Mouse (Mus musculus): ENCODE results near the gene Mettl24. TPM values are rescaled to one million over a fixed set of nuclear protein-coding genes. Genes with fewer than 3 reads are reported as not detected.
A peak's percentile ranks its signal among the peaks of the same experiment; 100 is the strongest.
"Not testable (repeated sequence)": the region's sequence is repeated elsewhere in the genome, so short reads cannot be mapped to it uniquely, and the experiment has no call there.

Gene Mettl24
- total and polyA plus RNA-seq, 2 experiments from 2014 or later, result 2.9 to 4.7 TPM

DNA sequence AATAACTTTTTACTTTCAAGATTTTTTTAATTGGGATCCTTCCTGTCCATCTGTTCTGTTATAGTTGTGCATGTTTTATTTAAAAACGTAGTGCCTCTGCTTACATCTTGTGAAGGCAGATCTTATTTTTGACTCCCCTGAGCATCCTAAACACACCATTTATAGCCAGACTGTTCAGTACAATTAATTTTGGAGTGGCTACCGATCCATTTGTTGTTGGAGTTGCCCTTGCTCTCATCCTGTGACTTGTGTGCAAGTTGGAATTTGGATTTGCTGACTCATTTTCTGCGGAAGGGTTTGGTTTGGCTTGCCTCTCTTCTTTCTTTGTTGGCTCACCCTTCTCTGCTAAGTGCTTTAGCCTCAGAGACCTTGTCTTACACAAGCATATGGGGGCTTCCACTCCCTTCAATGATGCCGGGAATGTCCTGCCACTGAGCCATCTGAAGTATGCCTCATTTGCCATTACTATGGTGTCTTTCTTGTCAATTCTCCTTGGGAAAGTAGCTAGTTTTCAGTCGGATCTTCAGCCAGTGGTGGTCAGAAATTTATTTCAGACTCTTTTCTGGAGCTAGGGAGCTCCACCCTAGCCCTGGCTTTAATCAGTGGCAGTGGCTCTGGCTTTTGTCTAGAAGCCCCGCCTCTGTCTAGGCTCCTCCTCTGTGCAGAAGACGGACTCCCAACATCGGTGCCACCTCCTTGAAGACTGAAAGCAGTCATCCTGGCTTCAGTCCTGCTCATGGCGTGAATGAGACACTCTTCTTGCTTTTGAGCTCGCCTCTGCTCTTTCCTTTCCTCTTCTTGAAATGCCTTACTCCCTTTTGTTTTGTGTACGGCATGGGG lies 75.3 kb downstream of the Mettl24 start:
- Histone ChIP-seq H3K9me3 (replicated peaks; ENCODE audit: control insufficient read depth, low read length) (no peaks in the 10 kb centered on the region), H3K4me3 (ENCODE audit: low read depth, low read length) (no peak overlapping the region), H3K27me3 (ENCODE audit: control insufficient read depth, insufficient read depth, low read length) (no peaks in the 10 kb centered on the region), H3K9ac (replicated peaks; ENCODE audit: low read depth, low read length) (no peak overlapping the region), H3K36me3 (replicated peaks; ENCODE audit: control insufficient read depth, insufficient read depth, low read length) (no peaks in the 10 kb centered on the region), H3K4me1 (ENCODE audit: control insufficient read depth, insufficient read depth) (no peaks in the 10 kb centered on the region), H3K27ac (ENCODE audit: low read depth) (0 out of 2 replicates have a peak overlapping the region, but pooled peaks have one; percentile 52), H3K4me2 (ENCODE audit: low read depth, low read length) (no peak overlapping the region)
- DNase-seq (ENCODE audit: low spot score) (no peak), ATAC-seq (ENCODE audit: insufficient read depth, low read depth) (peak; percentile 60)
- WGBS, result 49% methylated on average over 11 of the region's 11 CpGs
- TF ChIP-seq CTCF (IDR thresholded peaks at IDR 0.05; ENCODE audit: low read depth), result no peak
- no peak for TF ChIP-seq EP300 (IDR thresholded peaks at IDR 0.05; ENCODE audit: low read depth)

DNA sequence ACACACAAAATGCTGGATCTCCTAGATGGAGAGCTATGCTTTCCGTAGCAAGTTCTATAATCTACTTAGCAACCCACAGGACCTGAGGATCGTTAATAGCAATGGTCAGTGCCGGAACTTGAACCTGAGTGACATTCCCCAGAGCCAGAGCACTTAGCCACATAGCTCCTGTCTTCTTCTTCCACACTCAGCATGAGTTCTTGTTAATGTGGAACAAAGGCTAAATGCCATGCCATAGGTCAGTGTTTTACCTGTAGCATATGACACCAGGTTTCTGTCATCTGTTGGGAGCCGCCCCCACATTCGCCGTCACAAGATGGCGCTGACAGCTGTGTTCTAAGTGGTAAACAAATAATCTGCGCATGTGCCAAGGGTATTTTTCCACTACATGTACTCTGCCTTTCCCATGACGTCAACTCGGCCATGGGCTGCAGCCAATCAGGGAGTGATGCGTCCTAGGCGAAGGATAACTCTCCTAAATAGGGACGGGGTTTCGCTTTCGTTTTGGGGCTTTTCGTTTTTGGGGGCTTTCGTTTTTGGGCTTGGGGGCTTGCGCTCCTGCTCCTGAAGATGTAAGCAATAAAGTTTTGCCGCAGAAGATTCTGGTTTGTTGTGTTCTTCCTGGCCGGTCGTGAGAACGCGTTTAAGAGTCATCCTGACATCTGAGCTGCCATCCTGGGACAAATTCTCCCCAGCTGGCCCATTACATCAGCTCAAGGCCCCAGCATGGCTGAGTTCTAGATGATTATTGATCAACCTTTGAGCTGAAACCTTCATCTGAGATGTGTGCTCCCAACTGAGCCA lies 76.5 kb downstream of the Mettl24 start:
- H3K4me3 ChIP-seq (ENCODE audit: low read depth, low read length); H3K4me2 ChIP-seq (ENCODE audit: low read depth, low read length); H3K4me1 ChIP-seq (ENCODE audit: control insufficient read depth, insufficient read depth); H3K9me3 ChIP-seq (replicated peaks; ENCODE audit: control insufficient read depth, low read length); H3K27ac ChIP-seq (ENCODE audit: low read depth); H3K9ac ChIP-seq (replicated peaks; ENCODE audit: low read depth, low read length); H3K27me3 ChIP-seq (ENCODE audit: control insufficient read depth, insufficient read depth, low read length); H3K36me3 ChIP-seq (replicated peaks; ENCODE audit: control insufficient read depth, insufficient read depth, low read length); DNase-seq (ENCODE audit: low spot score); ATAC-seq (ENCODE audit: insufficient read depth, low read depth): not testable (repeated sequence)
- 91% methylated on average over 21 of the region's 23 CpGs for WGBS

DNA sequence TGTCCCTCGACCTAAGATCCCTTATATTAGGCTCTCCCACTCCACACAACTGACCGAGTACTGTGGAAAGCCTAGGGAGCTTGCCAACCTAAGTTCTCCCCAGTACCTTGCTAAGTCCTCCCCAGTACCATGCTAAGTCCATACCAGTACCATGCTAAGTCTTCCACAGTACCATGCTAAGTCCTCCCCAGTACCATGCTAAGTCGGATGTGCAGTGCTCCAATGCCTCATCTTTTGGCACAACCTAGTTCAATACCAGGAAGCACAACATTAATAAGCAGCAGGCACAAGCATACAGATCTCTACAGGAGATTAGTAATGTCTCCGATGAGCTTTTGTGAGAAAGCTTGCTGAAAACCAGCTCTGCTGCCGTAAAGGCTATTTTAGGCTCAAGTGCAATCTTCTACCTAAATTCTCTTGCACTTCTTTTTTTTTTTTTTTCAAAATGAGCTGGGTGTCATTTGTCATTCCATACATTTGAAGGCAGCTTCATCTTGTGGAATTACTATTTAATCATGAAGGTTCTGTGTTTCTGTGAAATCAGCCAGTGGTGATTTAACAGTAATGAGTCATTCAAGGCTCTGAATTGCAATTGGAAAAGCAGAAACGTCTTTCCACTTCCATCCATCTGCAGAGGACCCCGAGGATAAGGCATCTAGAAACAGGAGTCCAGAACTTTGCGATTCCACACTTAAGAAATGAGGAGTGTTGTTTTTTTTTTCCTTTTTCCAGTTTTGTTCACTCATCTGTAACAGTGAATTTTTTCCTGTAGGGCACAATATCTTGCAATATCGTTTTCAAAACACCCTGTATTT lies 77.3 kb downstream of the Mettl24 start:
- 79% methylated on average over 9 of the region's 9 CpGs for WGBS
- no peak for DNase-seq (ENCODE audit: low spot score)
- H3K4me1 ChIP-seq (ENCODE audit: control insufficient read depth, insufficient read depth), result no peaks in the 10 kb centered on the region
- no peak overlapping the region for H3K4me3 ChIP-seq (ENCODE audit: low read depth, low read length)
- no peak overlapping the region for H3K9ac ChIP-seq (replicated peaks; ENCODE audit: low read depth, low read length)
- no peaks in the 10 kb centered on the region for H3K36me3 ChIP-seq (replicated peaks; ENCODE audit: control insufficient read depth, insufficient read depth, low read length)
- no peak overlapping the region for H3K4me2 ChIP-seq (ENCODE audit: low read depth, low read length)
- no peak for ATAC-seq (ENCODE audit: insufficient read depth, low read depth)
- no peaks in the 10 kb centered on the region for H3K27me3 ChIP-seq (ENCODE audit: control insufficient read depth, insufficient read depth, low read length)
- no peak overlapping the region for H3K27ac ChIP-seq (ENCODE audit: low read depth)
- TF ChIP-seq CTCF (IDR thresholded peaks at IDR 0.05; ENCODE audit: low read depth) (no peak), EP300 (IDR thresholded peaks at IDR 0.05; ENCODE audit: low read depth) (no peak)
- no peaks in the 10 kb centered on the region for H3K9me3 ChIP-seq (replicated peaks; ENCODE audit: control insufficient read depth, low read length)

DNA sequence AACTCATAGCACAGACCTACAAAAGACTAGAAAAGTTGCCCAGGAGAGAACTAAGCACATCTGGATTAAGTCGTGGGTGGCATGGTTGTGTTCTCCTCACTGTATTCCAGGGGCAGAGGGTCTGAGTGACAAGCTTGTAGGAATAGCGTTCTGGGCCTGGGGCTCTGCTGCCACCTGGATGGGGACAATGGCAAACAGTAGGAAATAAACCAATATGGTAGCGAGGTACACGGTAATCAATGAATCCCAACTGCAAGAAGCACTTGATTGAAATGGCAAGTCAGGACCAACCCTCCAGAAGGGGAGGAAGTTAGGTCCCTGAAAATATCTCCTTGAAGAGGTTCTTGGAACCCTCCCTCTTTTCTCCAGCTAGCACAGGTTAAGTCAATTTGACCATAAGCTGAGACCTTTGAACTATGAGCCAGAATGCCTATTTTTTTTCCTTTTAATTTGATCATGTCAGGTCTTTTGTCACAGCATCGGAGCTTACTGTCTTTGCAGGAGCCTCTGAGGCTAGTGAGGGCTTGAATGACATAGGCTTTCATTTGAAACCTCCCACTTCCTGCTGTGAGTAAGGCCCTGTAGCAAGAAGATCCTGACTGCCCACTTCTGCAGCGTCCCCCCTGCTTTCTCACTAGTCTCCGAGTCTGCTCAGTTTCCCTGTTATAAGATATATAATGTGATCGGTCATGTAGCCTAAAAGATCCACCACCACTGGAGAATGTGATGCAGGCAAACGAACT lies 78.1 kb downstream of the Mettl24 start:
- TF ChIP-seq EP300 (IDR thresholded peaks at IDR 0.05; ENCODE audit: low read depth), result no peak
- no peak for TF ChIP-seq CTCF (IDR thresholded peaks at IDR 0.05; ENCODE audit: low read depth)
- Histone ChIP-seq H3K9ac (replicated peaks; ENCODE audit: low read depth, low read length) (no peak overlapping the region), H3K4me1 (ENCODE audit: control insufficient read depth, insufficient read depth) (no peaks in the 10 kb centered on the region), H3K4me3 (ENCODE audit: low read depth, low read length) (no peak overlapping the region), H3K9me3 (replicated peaks; ENCODE audit: control insufficient read depth, low read length) (no peaks in the 10 kb centered on the region), H3K27ac (ENCODE audit: low read depth) (no peak overlapping the region), H3K27me3 (ENCODE audit: control insufficient read depth, insufficient read depth, low read length) (no peaks in the 10 kb centered on the region), H3K36me3 (replicated peaks; ENCODE audit: control insufficient read depth, insufficient read depth, low read length) (no peaks in the 10 kb centered on the region), H3K4me2 (ENCODE audit: low read depth, low read length) (no peak overlapping the region)
- DNase-seq (ENCODE audit: low spot score) (no peak), ATAC-seq (ENCODE audit: insufficient read depth, low read depth) (no peak)
- WGBS, result 78% methylated on average over 9 of the region's 9 CpGs

DNA sequence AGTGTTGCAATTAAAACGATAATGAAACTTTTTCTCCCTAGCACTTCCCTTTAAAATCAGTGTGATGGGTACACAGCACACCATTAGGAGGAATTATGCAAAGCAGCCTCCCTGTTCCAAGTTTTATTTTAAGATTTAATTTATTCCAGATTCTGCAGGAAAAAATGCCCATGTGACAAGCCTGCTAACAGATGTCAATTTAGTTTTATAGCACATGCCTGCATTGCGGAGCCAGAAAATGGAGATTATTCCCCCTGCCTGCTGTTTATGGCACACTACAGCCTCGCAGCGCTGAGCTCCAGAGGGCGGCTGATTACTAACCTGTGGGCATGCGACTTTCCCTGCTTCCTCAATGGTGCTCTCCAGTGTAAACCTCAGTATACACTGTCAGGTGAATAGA lies 79.5 kb downstream of the Mettl24 start:
- Histone ChIP-seq H3K9ac (replicated peaks; ENCODE audit: low read depth, low read length) (no peak overlapping the region), H3K27ac (ENCODE audit: low read depth) (no peak overlapping the region), H3K36me3 (replicated peaks; ENCODE audit: control insufficient read depth, insufficient read depth, low read length) (no peaks in the 10 kb centered on the region), H3K9me3 (replicated peaks; ENCODE audit: control insufficient read depth, low read length) (no peaks in the 10 kb centered on the region), H3K27me3 (ENCODE audit: control insufficient read depth, insufficient read depth, low read length) (no peaks in the 10 kb centered on the region), H3K4me3 (ENCODE audit: low read depth, low read length) (no peak overlapping the region), H3K4me2 (ENCODE audit: low read depth, low read length) (no peak overlapping the region), H3K4me1 (ENCODE audit: control insufficient read depth, insufficient read depth) (no peaks in the 10 kb centered on the region)
- 79% methylated on average over 6 of the region's 6 CpGs for WGBS
- no peak for DNase-seq (ENCODE audit: low spot score)
- TF ChIP-seq CTCF (IDR thresholded peaks at IDR 0.05; ENCODE audit: low read depth) (no peak), EP300 (IDR thresholded peaks at IDR 0.05; ENCODE audit: low read depth) (no peak)
- no peak for ATAC-seq (ENCODE audit: insufficient read depth, low read depth)

Data from heart, postnatal 0 days (tissue).